Comparison of ENCODE assay signal across 8 mouse cellular contexts in genomic region chr5:24907737-24908136, GRCm38 (mm10).
DNase-seq lines count a peak whose midpoint lies in the region; ATAC-seq lines count a peak whose summit lies in the region.

No protein-coding gene starts in this region.

- peaks cover 10% of the 10 kb centered on the region for H3K36me3 ChIP-seq in heart, embryonic 10.5 days
- peaks cover 9% of the 10 kb centered on the region; the same call in 1 of the 2 replicates for H3K36me3 ChIP-seq in hindbrain, embryonic 13.5 days

- DNase-seq in heart, embryonic 10.5 days (ENCODE audit: low spot score) = no peak
- no peak for DNase-seq in heart, postnatal 10 days
- DNase-seq in A20 (ENCODE audit: low read depth, low spot score) = peak; percentile 61
- peak; percentile 14 for DNase-seq in lung, postnatal 25 days (ENCODE audit: low spot score)
- no peak for DNase-seq in Muller cell, postnatal 12 days (ENCODE audit: inconsistent ontology term)
- DNase-seq in kidney, postnatal 36 days = no peak

- H3K4me2 ChIP-seq in hindbrain, embryonic 13.5 days = peak overlapping the region; percentile 73

- peaks cover 29% of the 10 kb centered on the region for H3K4me1 ChIP-seq in heart, embryonic 10.5 days
- H3K4me1 ChIP-seq in hindbrain, embryonic 13.5 days (replicated peaks) = peaks cover 37% of the 10 kb centered on the region

- H3K9ac ChIP-seq in hindbrain, embryonic 13.5 days = peak overlapping the region; percentile 96

- no peaks in the 10 kb centered on the region for H3K27me3 ChIP-seq in heart, embryonic 10.5 days (ENCODE audit: insufficient read depth, poor library complexity, severe bottlenecking)
- no peaks in the 10 kb centered on the region for H3K27me3 ChIP-seq in hindbrain, embryonic 13.5 days

- peak overlapping the region; percentile 84 for H3K4me3 ChIP-seq in heart, embryonic 10.5 days
- peak overlapping the region; percentile 84 for H3K4me3 ChIP-seq in hindbrain, embryonic 13.5 days

- ATAC-seq in common myeloid progenitor, adult 5-6 weeks (replicated peaks; ENCODE audit: low read depth, poor library complexity, severe bottlenecking) = 0 out of 2 replicates have a peak, but pooled peaks have one; percentile 4
- ATAC-seq in hindbrain, embryonic 13.5 days (ENCODE audit: low FRiP score) = no peak

- H3K9me3 ChIP-seq in heart, embryonic 10.5 days = no peaks in the 10 kb centered on the region
- H3K9me3 ChIP-seq in hindbrain, embryonic 13.5 days = no peaks in the 10 kb centered on the region

- peak overlapping the region; percentile 99 for H3K27ac ChIP-seq in heart, embryonic 10.5 days
- peak overlapping the region; percentile 97 for H3K27ac ChIP-seq in hindbrain, embryonic 13.5 days

- WGBS in heart, embryonic 10.5 days = under 1% methylated on average over 26 of the region's 26 CpGs
- 0% methylated on average over 24 of the region's 26 CpGs for WGBS in hindbrain, embryonic 13.5 days

- intact Hi-C loops in heart, postnatal 10 days (cut with DNase I) = loop anchor here (5.0 to 10.0 kb wide), 2 partner anchors 70 to 233 kb away; no protein-coding TSS in a partner anchor

Comparison
In these comparisons a context has a peak if more than half of its experiments do, and no peak if none do; other contexts are left out.
1. DNase-seq: peak in A20 (single experiment) and lung, postnatal 25 days (single experiment); none in heart, embryonic 10.5 days (single experiment), heart, postnatal 10 days (0 of 2), Muller cell, postnatal 12 days (single experiment) and kidney, postnatal 36 days (0 of 2).